Mouse (Mus musculus) monocyte, adult 5-6 weeks (primary cell): ENCODE results near the gene Cyp2j9. TPM values are rescaled to one million over a fixed set of nuclear protein-coding genes. Genes with fewer than 3 reads are reported as not detected.

ENCODE experiments used
- total RNA-seq: library from RNA; stranded (forward); fragments of 200-1000, 200-491, 200-594 nt; gene quantifications from 3 replicates; pipeline ENCODE4 v1.2.3, GENCODE M21; 2017

Cyp2j9 gene
- total RNA-seq, 1 experiment from 2014 or later = not detected

Other genes starting within 250 kb of the Cyp2j9 start
- not detected in 3 replicates for gene Cyp2j11, start 242.9 kb downstream of the Cyp2j9 start, total RNA-seq
- gene Cyp2j8, start 84.2 kb downstream of the Cyp2j9 start, total RNA-seq = not detected in 3 replicates
- gene Cyp2j6, start 37.9 kb downstream of the Cyp2j9 start, total RNA-seq = not detected in 3 replicates
- not detected in 3 replicates for gene Cyp2j5, start 72.6 kb upstream of the Cyp2j9 start, total RNA-seq
- gene Gm12695, start 193.6 kb upstream of the Cyp2j9 start, total RNA-seq = not detected in 3 replicates